Mouse (Mus musculus): ENCODE measurements around the gene Wdr4. TPM values are rescaled to one million over a fixed set of nuclear protein-coding genes. Genes with fewer than 3 reads are reported as not detected.
"Not testable (repeated sequence)": the region's sequence is repeated elsewhere in the genome, so short reads cannot be mapped to it uniquely, and the experiment has no call there.

Wdr4 gene
- polyA plus RNA-seq, 1 experiment: 25.4 TPM

DNA sequence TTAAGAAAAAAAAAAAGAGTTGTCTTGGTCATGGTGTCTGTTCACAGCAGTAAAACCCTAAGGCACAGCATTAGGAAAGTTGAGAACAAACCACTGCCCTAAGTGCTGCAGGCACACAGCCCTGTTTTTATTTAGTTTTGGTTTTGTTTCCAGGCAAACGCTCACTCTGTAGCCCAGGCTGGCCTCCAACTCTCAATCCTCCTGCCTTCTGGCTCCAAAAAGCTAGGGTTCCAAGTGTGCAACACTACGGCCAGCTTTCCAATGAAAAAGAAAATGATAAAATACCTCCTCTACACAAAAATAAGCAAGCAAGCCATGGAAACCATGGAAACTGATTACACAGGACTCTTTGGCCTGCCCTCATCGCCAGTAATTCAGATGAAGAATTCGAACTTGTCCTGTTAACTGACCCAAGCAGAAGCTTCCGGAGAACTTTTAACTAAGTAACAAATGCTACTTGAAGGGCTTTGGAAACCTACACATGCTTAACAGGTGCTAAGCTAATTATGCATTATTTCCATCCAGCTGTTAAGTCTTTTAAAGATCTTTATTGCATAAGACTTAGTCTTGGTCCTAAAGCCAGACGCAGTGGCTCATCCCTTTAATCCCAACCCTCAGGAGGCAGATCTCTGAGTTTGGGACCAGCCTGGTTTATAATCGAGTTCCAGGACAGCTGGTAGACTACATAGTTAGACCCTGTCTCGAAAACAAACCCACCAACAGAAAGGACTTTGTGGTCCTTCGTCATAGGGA lies 26.8 kb upstream of the Wdr4 start:
- Histone ChIP-seq H3K27me3 (ENCODE audit: control insufficient read depth, insufficient read depth, low read length) (no peaks in the 10 kb centered on the region), H3K4me1 (ENCODE audit: control insufficient read depth, insufficient read depth, low read length) (no peaks in the 10 kb centered on the region), H3K4me3 (replicated peaks; ENCODE audit: insufficient read depth, low read depth, low read length) (no peak overlapping the region), H3K27ac (ENCODE audit: insufficient read depth, low read length) (no peak overlapping the region)
- 85% methylated on average over 9 of the region's 9 CpGs for WGBS
- TF ChIP-seq POLR2A (IDR thresholded peaks at IDR 0.05; ENCODE audit: borderline replicate concordance, insufficient read depth, low read length): no peak
- no peak for TF ChIP-seq CTCF (IDR thresholded peaks at IDR 0.05; ENCODE audit: borderline replicate concordance, insufficient read depth, low read depth, low read length)
- no peak for DNase-seq

DNA sequence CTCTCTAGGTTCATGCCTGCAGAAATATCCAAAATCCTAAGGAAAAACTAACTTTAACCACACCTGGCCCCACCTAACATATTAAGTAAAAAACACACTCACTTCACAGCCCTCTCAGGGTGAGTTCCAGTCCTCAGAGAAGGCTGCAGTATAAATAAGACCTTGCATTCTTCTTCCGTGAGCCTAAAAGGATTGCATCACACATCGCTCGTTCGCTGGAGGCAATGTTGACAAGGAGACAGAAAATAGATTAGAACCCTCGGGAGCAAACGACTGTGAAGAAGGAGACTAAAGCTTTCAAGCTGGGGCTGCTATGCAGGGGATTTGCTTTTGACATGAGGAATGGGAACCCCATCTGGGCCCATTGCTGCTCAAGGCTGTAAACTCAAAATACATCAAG lies 23.8 kb upstream of the Wdr4 start:
- Histone ChIP-seq H3K4me3 (replicated peaks; ENCODE audit: insufficient read depth, low read depth, low read length) (no peak overlapping the region), H3K4me1 (ENCODE audit: control insufficient read depth, insufficient read depth, low read length) (no peaks in the 10 kb centered on the region), H3K27ac (ENCODE audit: insufficient read depth, low read length) (no peak overlapping the region), H3K27me3 (ENCODE audit: control insufficient read depth, insufficient read depth, low read length) (no peaks in the 10 kb centered on the region)
- DNase-seq: no peak
- WGBS: 50% methylated on average over 6 of the region's 6 CpGs
- TF ChIP-seq POLR2A (IDR thresholded peaks at IDR 0.05; ENCODE audit: borderline replicate concordance, insufficient read depth, low read length) (no peak), CTCF (IDR thresholded peaks at IDR 0.05; ENCODE audit: borderline replicate concordance, insufficient read depth, low read depth, low read length) (no peak)

DNA sequence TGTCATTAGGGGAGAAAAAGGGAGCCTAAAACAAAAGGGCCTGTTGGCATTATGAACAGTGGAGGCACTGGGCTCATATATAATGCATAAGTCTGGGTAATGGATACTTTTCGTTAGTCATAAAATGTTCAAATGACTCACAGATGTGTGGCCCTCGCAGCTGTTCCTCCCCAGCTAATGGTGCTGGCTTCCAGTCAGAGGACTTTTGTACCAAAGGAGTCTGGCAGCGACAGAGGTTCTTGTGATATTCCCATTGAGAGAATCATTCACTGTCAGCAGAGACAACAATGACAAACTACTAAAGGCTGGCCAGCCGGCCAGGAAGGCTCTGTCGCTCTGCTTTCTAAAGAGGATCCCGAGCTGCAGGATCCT lies 21.7 kb upstream of the Wdr4 start:
- Histone ChIP-seq H3K27ac (ENCODE audit: insufficient read depth, low read length) (no peak overlapping the region), H3K4me1 (ENCODE audit: control insufficient read depth, insufficient read depth, low read length) (no peaks in the 10 kb centered on the region)

DNA sequence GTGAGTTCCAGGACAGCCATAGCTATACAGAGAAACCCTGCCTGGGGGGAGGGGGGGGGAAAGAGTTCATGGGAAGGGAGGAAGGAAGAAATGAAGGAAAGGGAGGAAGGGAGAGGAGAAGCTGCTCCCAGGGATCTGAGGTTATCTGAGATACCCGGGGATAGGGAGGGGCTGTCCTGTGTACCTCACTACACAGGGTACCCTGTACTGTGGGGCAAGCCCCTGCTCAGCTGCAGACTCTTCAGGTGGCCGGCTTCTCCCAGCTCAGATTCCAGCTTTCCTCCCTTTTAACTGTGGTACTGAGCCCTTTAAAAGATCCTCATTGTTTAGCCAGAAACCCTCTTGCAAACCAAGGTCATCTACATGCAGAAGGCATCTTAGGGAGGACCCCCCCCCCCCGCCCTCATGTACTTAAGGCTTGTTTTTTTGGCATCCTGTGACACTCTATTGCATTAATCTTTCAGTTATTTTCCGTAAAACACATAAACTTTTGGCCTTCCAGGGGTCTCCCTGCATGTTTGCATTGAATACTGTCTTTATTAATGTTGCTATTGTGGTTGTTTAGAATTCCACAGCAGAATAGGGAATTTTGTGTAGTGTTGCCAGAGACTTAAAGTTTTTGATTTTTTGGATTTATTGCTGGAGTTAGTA lies 21.2 kb upstream of the Wdr4 start:
- H3K27ac ChIP-seq (ENCODE audit: insufficient read depth, low read length): no peak overlapping the region
- WGBS: 73% methylated on average over 4 of the region's 4 CpGs
- no peaks in the 10 kb centered on the region for H3K4me1 ChIP-seq (ENCODE audit: control insufficient read depth, insufficient read depth, low read length)
- DNase-seq: no peak
- H3K4me3 ChIP-seq (replicated peaks; ENCODE audit: insufficient read depth, low read depth, low read length): no peak overlapping the region
- no peaks in the 10 kb centered on the region for H3K27me3 ChIP-seq (ENCODE audit: control insufficient read depth, insufficient read depth, low read length)
- TF ChIP-seq POLR2A (IDR thresholded peaks at IDR 0.05; ENCODE audit: borderline replicate concordance, insufficient read depth, low read length): no peak
- no peak for TF ChIP-seq CTCF (IDR thresholded peaks at IDR 0.05; ENCODE audit: borderline replicate concordance, insufficient read depth, low read depth, low read length)

More for the DNA sequence above, 21.7 kb upstream of the Wdr4 start:
- no peaks in the 10 kb centered on the region for H3K27me3 ChIP-seq (ENCODE audit: control insufficient read depth, insufficient read depth, low read length)
- WGBS: 61% methylated on average over 6 of the region's 6 CpGs
- no peak for DNase-seq
- no peak for TF ChIP-seq POLR2A (IDR thresholded peaks at IDR 0.05; ENCODE audit: borderline replicate concordance, insufficient read depth, low read length)
- TF ChIP-seq CTCF (IDR thresholded peaks at IDR 0.05; ENCODE audit: borderline replicate concordance, insufficient read depth, low read depth, low read length): no peak
- H3K4me3 ChIP-seq (replicated peaks; ENCODE audit: insufficient read depth, low read depth, low read length): no peak overlapping the region

- H3K27ac ChIP-seq (ENCODE audit: insufficient read depth, low read length): no peak overlapping the region
- H3K4me3 ChIP-seq (replicated peaks; ENCODE audit: insufficient read depth, low read depth, low read length): no peak overlapping the region
- no peaks in the 10 kb centered on the region for H3K4me1 ChIP-seq (ENCODE audit: control insufficient read depth, insufficient read depth, low read length)
- no peak for DNase-seq
- WGBS: 60% methylated on average over 3 of the region's 3 CpGs
- no peaks in the 10 kb centered on the region for H3K27me3 ChIP-seq (ENCODE audit: control insufficient read depth, insufficient read depth, low read length)
- no peak for TF ChIP-seq POLR2A (IDR thresholded peaks at IDR 0.05; ENCODE audit: borderline replicate concordance, insufficient read depth, low read length)
- TF ChIP-seq CTCF (IDR thresholded peaks at IDR 0.05; ENCODE audit: borderline replicate concordance, insufficient read depth, low read depth, low read length): no peak
These were observed 20.3 kb upstream of the Wdr4 start for GRCm38 (mm10) chr17:31540101-31540500.

DNA sequence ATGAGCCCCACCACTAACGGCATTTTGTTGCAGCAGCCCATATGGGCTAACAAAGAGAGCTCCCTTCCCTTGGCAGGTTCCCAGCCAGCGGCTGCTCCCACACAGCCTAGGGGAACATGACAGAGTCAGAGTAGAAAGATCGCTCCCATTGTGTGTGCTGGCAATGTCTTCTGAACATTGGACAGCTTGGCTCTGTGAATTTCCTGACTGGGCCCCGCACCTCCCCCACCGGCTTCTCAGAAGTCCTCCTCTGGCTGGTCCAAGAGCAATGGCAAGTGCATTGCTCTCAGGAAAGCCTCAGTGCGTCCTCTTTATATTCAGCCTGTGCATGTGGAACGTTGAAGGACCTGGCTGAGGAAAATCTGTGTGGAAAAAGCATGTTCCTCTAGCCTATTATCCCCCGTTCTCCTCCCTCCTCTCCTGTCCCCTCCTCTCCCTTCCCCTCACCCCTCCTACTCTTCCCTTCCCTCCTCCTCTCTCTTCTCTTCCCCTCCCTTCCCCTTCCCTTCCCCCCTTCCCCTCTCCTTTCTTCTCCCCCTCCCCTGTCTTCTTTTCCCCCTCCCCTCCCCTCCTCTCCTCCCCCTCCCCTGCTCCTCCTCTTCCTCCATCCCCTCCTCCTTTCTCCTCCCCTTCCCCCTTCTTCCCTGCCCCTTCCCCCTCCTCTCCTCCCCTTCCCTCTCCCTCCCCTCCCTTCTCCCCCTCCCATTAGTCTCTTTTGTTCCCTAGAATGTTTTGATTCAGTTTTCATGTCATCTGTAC lies 16.3 kb upstream of the Wdr4 start:
- Histone ChIP-seq H3K27ac (ENCODE audit: insufficient read depth, low read length) (no peak overlapping the region), H3K27me3 (ENCODE audit: control insufficient read depth, insufficient read depth, low read length) (no peaks in the 10 kb centered on the region), H3K4me1 (ENCODE audit: control insufficient read depth, insufficient read depth, low read length) (no peaks in the 10 kb centered on the region), H3K4me3 (replicated peaks; ENCODE audit: insufficient read depth, low read depth, low read length) (no peak overlapping the region)
- TF ChIP-seq CTCF (IDR thresholded peaks at IDR 0.05; ENCODE audit: borderline replicate concordance, insufficient read depth, low read depth, low read length): no peak
- no peak for TF ChIP-seq POLR2A (IDR thresholded peaks at IDR 0.05; ENCODE audit: borderline replicate concordance, insufficient read depth, low read length)
- 6% methylated on average over 8 of the region's 8 CpGs for WGBS
- peak; percentile 20 to 37 for DNase-seq

GRCm38 (mm10) chr17:31535358-31535757 lies 15.6 kb upstream of the Wdr4 start:
- Histone ChIP-seq H3K4me3 (replicated peaks; ENCODE audit: insufficient read depth, low read depth, low read length) (no peak overlapping the region), H3K27ac (ENCODE audit: insufficient read depth, low read length) (no peak overlapping the region), H3K4me1 (ENCODE audit: control insufficient read depth, insufficient read depth, low read length) (no peaks in the 10 kb centered on the region), H3K27me3 (ENCODE audit: control insufficient read depth, insufficient read depth, low read length) (no peaks in the 10 kb centered on the region)
- DNase-seq: no peak
- TF ChIP-seq CTCF (IDR thresholded peaks at IDR 0.05; ENCODE audit: borderline replicate concordance, insufficient read depth, low read depth, low read length) (no peak), POLR2A (IDR thresholded peaks at IDR 0.05; ENCODE audit: borderline replicate concordance, insufficient read depth, low read length) (no peak)
- 55% methylated on average over 4 of the region's 4 CpGs for WGBS

- not testable (repeated sequence) for H3K27me3 ChIP-seq (ENCODE audit: control insufficient read depth, insufficient read depth, low read length); H3K4me1 ChIP-seq (ENCODE audit: control insufficient read depth, insufficient read depth, low read length); DNase-seq; H3K27ac ChIP-seq (ENCODE audit: insufficient read depth, low read length); H3K4me3 ChIP-seq (replicated peaks; ENCODE audit: insufficient read depth, low read depth, low read length)
- WGBS: 94% methylated on average over 4 of the region's 4 CpGs
These were observed 12.6 kb upstream of the Wdr4 start for GRCm38 (mm10) chr17:31532331-31532730.

All from cerebellum, adult 2 months (tissue).